Mouse (Mus musculus): ENCODE measurements around the gene Astn1. TPM values are rescaled to one million over a fixed set of nuclear protein-coding genes. Genes with fewer than 3 reads are reported as not detected.

Gene Astn1
- polyA plus RNA-seq, 1 experiment from 2014 or later: 38.4 TPM

DNA sequence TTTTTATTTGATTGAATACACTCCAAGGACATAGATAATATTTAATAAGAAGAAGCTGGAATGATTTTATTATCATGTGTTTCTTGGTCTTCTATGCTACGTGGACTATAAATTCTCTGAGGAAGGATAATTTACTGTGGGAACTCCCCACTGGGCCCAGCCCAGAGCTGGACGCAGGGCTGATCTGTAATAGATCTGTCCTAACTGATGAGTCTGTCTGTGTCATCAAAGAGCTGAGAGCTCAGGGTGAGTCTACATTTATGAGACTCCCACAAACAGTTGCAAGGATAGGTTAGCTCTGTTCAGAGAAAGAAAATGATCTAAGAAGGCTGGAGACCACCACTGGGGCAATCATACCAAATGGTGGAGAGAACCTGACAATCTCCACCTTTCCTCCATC is 271.4 kb downstream of the Astn1 start:
- no peaks in the 10 kb centered on the region for H3K4me1 ChIP-seq (ENCODE audit: control insufficient read depth, insufficient read depth, low read length)
- H3K36me3 ChIP-seq (ENCODE audit: control insufficient read depth, insufficient read depth, low read length): peaks cover 6% of the 10 kb centered on the region; the same call in 1 of the 2 replicates
- no peak overlapping the region for H3K9ac ChIP-seq (ENCODE audit: low read length)
- 91% methylated on average over 2 of the region's 2 CpGs for WGBS
- H3K27ac ChIP-seq (ENCODE audit: low read depth, low read length): no peak overlapping the region
- H3K9me3 ChIP-seq (replicated peaks; ENCODE audit: control insufficient read depth, low read length): no peaks in the 10 kb centered on the region
- no peak for ATAC-seq
- H3K4me2 ChIP-seq (ENCODE audit: low read length): no peak overlapping the region
- H3K4me3 ChIP-seq (ENCODE audit: low read depth, low read length): no peak overlapping the region
- DNase-seq (ENCODE audit: low spot score): no peak
- no peaks in the 10 kb centered on the region for H3K27me3 ChIP-seq (replicated peaks; ENCODE audit: control insufficient read depth, insufficient read depth, low read length)

DNA sequence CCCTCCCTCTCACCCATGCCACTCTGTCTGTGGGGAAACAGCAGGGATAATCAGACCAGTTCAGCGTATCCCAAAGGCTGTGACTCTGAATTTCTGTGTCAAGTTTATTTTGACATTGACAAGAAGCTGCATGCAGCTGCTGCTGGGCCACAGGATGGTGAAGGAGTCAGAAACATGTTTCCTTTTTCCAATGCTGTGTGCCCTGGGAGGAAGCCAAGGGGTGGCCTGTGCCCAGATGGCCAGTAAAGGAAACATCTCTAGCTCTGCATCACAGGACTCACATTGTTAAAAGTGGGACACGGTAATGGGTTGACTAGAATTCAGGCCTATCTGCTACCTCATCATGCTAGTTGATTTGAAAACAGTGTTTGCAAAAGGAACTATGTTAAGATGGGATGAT is 279.2 kb downstream of the Astn1 start:
- DNase-seq (ENCODE audit: low spot score): no peak
- WGBS: 92% methylated on average over 2 of the region's 2 CpGs
- no peak overlapping the region for H3K4me3 ChIP-seq (ENCODE audit: low read depth, low read length)

DNA sequence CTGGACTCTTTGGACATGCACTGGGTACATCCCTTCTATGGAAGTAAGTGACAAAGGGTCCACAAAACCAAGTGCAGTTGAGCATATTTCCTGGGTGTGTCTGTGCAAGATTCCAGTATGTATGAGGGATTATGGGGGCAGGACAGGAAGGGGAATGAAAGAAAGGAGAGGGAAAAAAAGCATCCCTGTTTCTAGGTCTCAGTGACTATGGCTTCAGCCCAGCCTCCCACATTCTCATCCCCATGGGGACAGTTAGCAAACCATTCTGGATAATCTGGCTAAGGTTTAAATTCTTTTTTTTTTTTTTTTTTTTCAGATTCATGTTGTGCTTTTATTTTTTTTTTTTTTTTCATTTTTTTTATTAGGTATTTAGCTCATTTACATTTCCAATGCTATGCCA is 280.2 kb downstream of the Astn1 start:
- no peak overlapping the region for H3K4me2 ChIP-seq (ENCODE audit: low read length)
- ATAC-seq: no peak

More for the DNA sequence above, 279.2 kb downstream of the Astn1 start:
- Histone ChIP-seq H3K4me2 (ENCODE audit: low read length) (no peak overlapping the region), H3K27me3 (replicated peaks; ENCODE audit: control insufficient read depth, insufficient read depth, low read length) (no peaks in the 10 kb centered on the region), H3K36me3 (ENCODE audit: control insufficient read depth, insufficient read depth, low read length) (peaks cover 13% of the 10 kb centered on the region; the same call in 1 of the 2 replicates), H3K9me3 (replicated peaks; ENCODE audit: control insufficient read depth, low read length) (no peaks in the 10 kb centered on the region), H3K9ac (ENCODE audit: low read length) (no peak overlapping the region), H3K27ac (ENCODE audit: low read depth, low read length) (no peak overlapping the region), H3K4me1 (ENCODE audit: control insufficient read depth, insufficient read depth, low read length) (no peaks in the 10 kb centered on the region)
- no peak for ATAC-seq

DNA sequence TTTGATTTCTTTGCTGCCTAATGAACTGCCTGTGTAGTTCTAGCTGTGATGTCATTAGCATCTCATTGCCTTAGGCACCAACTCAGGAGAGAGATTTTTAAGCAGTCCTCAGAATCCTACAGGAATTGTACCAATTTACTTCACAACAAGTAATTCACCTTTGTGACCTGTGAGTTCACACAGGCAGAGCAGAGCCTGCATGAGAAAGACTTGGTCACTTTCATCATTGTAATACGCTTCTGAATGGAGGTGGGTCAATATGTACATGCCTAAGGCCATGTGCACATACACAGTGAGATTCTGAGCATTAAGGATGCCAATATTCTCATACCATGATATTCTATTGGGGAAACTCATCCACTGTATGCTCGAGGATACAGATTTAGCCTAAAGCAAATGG is 290.7 kb downstream of the Astn1 start:
- no peak for ATAC-seq
- no peak overlapping the region for H3K27ac ChIP-seq (ENCODE audit: low read depth, low read length)
- H3K4me2 ChIP-seq (ENCODE audit: low read length): no peak overlapping the region
- DNase-seq (ENCODE audit: low spot score): peak; percentile 22
- no peak overlapping the region for H3K9ac ChIP-seq (ENCODE audit: low read length)
- WGBS: 81% methylated on average over 2 of the region's 2 CpGs
- no peaks in the 10 kb centered on the region; the same call in 1 of the 2 replicates for H3K4me1 ChIP-seq (ENCODE audit: control insufficient read depth, insufficient read depth, low read length)
- H3K9me3 ChIP-seq (replicated peaks; ENCODE audit: control insufficient read depth, low read length): no peaks in the 10 kb centered on the region
- H3K4me3 ChIP-seq (ENCODE audit: low read depth, low read length): no peak overlapping the region
- no peaks in the 10 kb centered on the region for H3K27me3 ChIP-seq (replicated peaks; ENCODE audit: control insufficient read depth, insufficient read depth, low read length)
- peaks cover 9% of the 10 kb centered on the region for H3K36me3 ChIP-seq (ENCODE audit: control insufficient read depth, insufficient read depth, low read length)

More for the DNA sequence above, 280.2 kb downstream of the Astn1 start:
- H3K4me3 ChIP-seq (ENCODE audit: low read depth, low read length): no peak overlapping the region
- no peak overlapping the region for H3K9ac ChIP-seq (ENCODE audit: low read length)
- no peak for DNase-seq (ENCODE audit: low spot score)
- H3K9me3 ChIP-seq (replicated peaks; ENCODE audit: control insufficient read depth, low read length): no peaks in the 10 kb centered on the region
- H3K27me3 ChIP-seq (replicated peaks; ENCODE audit: control insufficient read depth, insufficient read depth, low read length): no peaks in the 10 kb centered on the region
- no peak overlapping the region for H3K27ac ChIP-seq (ENCODE audit: low read depth, low read length)
- H3K4me1 ChIP-seq (ENCODE audit: control insufficient read depth, insufficient read depth, low read length): no peaks in the 10 kb centered on the region
- H3K36me3 ChIP-seq (ENCODE audit: control insufficient read depth, insufficient read depth, low read length): peaks cover 13% of the 10 kb centered on the region; the same call in 1 of the 2 replicates

- Histone ChIP-seq H3K9me3 (replicated peaks; ENCODE audit: control insufficient read depth, low read length) (no peaks in the 10 kb centered on the region), H3K4me1 (ENCODE audit: control insufficient read depth, insufficient read depth, low read length) (no peaks in the 10 kb centered on the region; the same call in 1 of the 2 replicates), H3K27me3 (replicated peaks; ENCODE audit: control insufficient read depth, insufficient read depth, low read length) (no peaks in the 10 kb centered on the region), H3K27ac (ENCODE audit: low read depth, low read length) (peak overlapping the region; percentile 15; the same call in 1 of the 2 replicates), H3K36me3 (ENCODE audit: control insufficient read depth, insufficient read depth, low read length) (peaks cover 16% of the 10 kb centered on the region), H3K4me3 (ENCODE audit: low read depth, low read length) (no peak overlapping the region), H3K4me2 (ENCODE audit: low read length) (no peak overlapping the region), H3K9ac (ENCODE audit: low read length) (no peak overlapping the region)
- ATAC-seq: peak; percentile 72
- 30% methylated on average over 4 of the region's 4 CpGs for WGBS
- peak; percentile 86 for DNase-seq (ENCODE audit: low spot score)
Measured at GRCm38 (mm10) chr1:158653808-158654520, 291.9 kb downstream of the Astn1 start.

DNA sequence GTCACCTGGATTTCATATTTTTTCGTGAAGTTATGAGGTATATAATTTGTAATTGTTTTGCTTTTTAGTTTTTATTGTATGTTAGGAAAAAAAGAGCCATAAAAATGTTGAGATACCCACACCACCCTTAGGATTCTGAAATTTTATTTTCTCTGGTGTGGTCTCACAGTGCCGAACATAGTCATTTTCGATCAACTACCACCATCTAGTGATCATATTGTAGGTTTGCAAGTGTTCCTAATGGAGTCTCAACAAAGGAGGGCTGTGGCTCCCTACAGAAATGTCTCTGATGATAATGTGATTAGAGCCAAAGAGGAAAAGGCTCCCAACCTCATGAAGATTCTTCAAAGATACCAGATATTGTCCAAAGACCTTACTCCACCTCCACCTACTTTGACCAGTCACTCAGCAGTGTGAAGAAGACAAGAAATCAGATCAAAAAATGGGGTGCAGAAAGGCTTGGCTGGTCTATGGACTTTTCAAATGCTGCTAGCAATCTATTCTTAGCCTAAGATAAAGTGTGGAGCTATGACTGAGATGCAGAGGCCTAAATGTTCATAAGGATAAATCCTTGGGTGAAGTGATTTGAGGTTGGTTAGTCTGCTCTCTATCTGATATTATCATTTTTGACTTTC is 292.6 kb downstream of the Astn1 start:
- ATAC-seq: peak; percentile 91
- Histone ChIP-seq H3K9me3 (replicated peaks; ENCODE audit: control insufficient read depth, low read length) (no peaks in the 10 kb centered on the region), H3K36me3 (ENCODE audit: control insufficient read depth, insufficient read depth, low read length) (peaks cover 21% of the 10 kb centered on the region), H3K27me3 (replicated peaks; ENCODE audit: control insufficient read depth, insufficient read depth, low read length) (no peaks in the 10 kb centered on the region), H3K4me1 (ENCODE audit: control insufficient read depth, insufficient read depth, low read length) (no peaks in the 10 kb centered on the region; the same call in 1 of the 2 replicates), H3K9ac (ENCODE audit: low read length) (no peak overlapping the region), H3K4me2 (ENCODE audit: low read length) (no peak overlapping the region), H3K4me3 (ENCODE audit: low read depth, low read length) (no peak overlapping the region), H3K27ac (ENCODE audit: low read depth, low read length) (no peak overlapping the region)
- 48% methylated on average over 3 of the region's 3 CpGs for WGBS
- peak; percentile 86 for DNase-seq (ENCODE audit: low spot score)

GRCm38 (mm10) chr1:158656986-158657385 is 294.9 kb downstream of the Astn1 start:
- Histone ChIP-seq H3K4me1 (ENCODE audit: control insufficient read depth, insufficient read depth, low read length) (no peaks in the 10 kb centered on the region; the same call in 1 of the 2 replicates), H3K9me3 (replicated peaks; ENCODE audit: control insufficient read depth, low read length) (no peaks in the 10 kb centered on the region)

DNA sequence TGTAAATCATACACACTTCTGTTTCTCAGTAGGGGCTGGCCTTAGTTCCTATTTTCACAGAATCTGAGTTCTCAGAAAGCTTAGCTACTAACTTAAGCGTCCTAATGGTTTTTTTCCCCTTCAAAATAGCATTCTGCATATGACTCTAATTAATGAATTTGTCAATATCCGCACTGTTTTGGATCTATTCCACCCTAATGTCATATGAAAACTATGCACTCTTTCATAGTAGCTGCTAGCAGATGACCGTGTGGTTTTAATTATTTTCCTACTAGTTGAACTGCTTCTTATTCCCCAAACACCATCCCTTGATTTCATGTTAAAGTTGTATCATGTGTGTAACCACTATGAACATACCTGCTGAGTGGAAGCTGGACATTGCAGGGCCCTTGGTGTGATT is 303.9 kb downstream of the Astn1 start:
- no peak overlapping the region for H3K4me2 ChIP-seq (ENCODE audit: low read length)
- H3K27me3 ChIP-seq (replicated peaks; ENCODE audit: control insufficient read depth, insufficient read depth, low read length): no peaks in the 10 kb centered on the region
- no peaks in the 10 kb centered on the region for H3K4me1 ChIP-seq (ENCODE audit: control insufficient read depth, insufficient read depth, low read length)
- no peak overlapping the region for H3K27ac ChIP-seq (ENCODE audit: low read depth, low read length)
- no peak overlapping the region for H3K9ac ChIP-seq (ENCODE audit: low read length)
- no peaks in the 10 kb centered on the region for H3K9me3 ChIP-seq (replicated peaks; ENCODE audit: control insufficient read depth, low read length)
- 88% methylated on average over 3 of the region's 3 CpGs for WGBS
- DNase-seq (ENCODE audit: low spot score) (no peak), ATAC-seq (no peak)
- H3K36me3 ChIP-seq (ENCODE audit: control insufficient read depth, insufficient read depth, low read length): peaks cover 49% of the 10 kb centered on the region
- no peak overlapping the region for H3K4me3 ChIP-seq (ENCODE audit: low read depth, low read length)

More at GRCm38 (mm10) chr1:158656986-158657385, 294.9 kb downstream of the Astn1 start:
- ATAC-seq: no peak
- no peak for DNase-seq (ENCODE audit: low spot score)
- no peak overlapping the region for H3K4me3 ChIP-seq (ENCODE audit: low read depth, low read length)
- H3K36me3 ChIP-seq (ENCODE audit: control insufficient read depth, insufficient read depth, low read length): peaks cover 21% of the 10 kb centered on the region
- 87% methylated on average over 6 of the region's 6 CpGs for WGBS
- H3K4me2 ChIP-seq (ENCODE audit: low read length): no peak overlapping the region
- no peak overlapping the region for H3K27ac ChIP-seq (ENCODE audit: low read depth, low read length)
- H3K27me3 ChIP-seq (replicated peaks; ENCODE audit: control insufficient read depth, insufficient read depth, low read length): no peaks in the 10 kb centered on the region
- no peak overlapping the region for H3K9ac ChIP-seq (ENCODE audit: low read length)
